Comparison of ENCODE assay signal across 23 mouse cellular contexts in genomic region chr7:123345041-123345544, GRCm38 (mm10).
"Had no signal": no experiment of that assay in that cellular context is flagged by ENCODE, and none has a peak within 500 bp of the region (broad histone marks: within the 10 kb centered on the region; RNA-seq: fewer than 3 reads in every experiment).

No protein-coding gene starts in this region.

- DNase-seq: gastrocnemius, postnatal 14 days; heart, adult 18-20 months; heart, postnatal 10 days; heart, postnatal 36 days; kidney, adult 11 months; kidney, adult 2 months; kidney, adult 9 months; kidney, postnatal 14 days; kidney, postnatal 36 days; liver; liver, embryonic 13.5 days had no signal

- H3K4me2 ChIP-seq: heart, embryonic 12.5 days; hindbrain, embryonic 13.5 days; hindbrain, embryonic 15.5 days; kidney, embryonic 15.5 days; limb, embryonic 12.5 days; liver, embryonic 11.5 days; liver, embryonic 13.5 days; liver, embryonic 15.5 days had no signal

- H3K36me3 ChIP-seq: heart, embryonic 10.5 days; heart, embryonic 12.5 days; hindbrain, embryonic 13.5 days; hindbrain, embryonic 15.5 days; kidney, embryonic 15.5 days; limb, embryonic 10.5 days; limb, embryonic 12.5 days; liver, embryonic 15.5 days had no signal

- H3K9me3 ChIP-seq: heart, embryonic 10.5 days; heart, embryonic 12.5 days; hindbrain, embryonic 13.5 days; hindbrain, embryonic 15.5 days; kidney, embryonic 15.5 days; limb, embryonic 10.5 days; limb, embryonic 12.5 days; liver, embryonic 13.5 days; liver, embryonic 15.5 days had no signal

- H3K27me3 ChIP-seq: heart, embryonic 12.5 days; hindbrain, embryonic 13.5 days; hindbrain, embryonic 15.5 days; kidney, embryonic 15.5 days; limb, embryonic 12.5 days; liver, embryonic 13.5 days; liver, embryonic 15.5 days had no signal

- H3K27ac ChIP-seq: heart, embryonic 10.5 days; hindbrain, embryonic 13.5 days; hindbrain, embryonic 15.5 days; hindbrain, postnatal 0 days; kidney, embryonic 15.5 days; kidney, postnatal 0 days; left cerebral cortex, adult 2 months; limb, embryonic 10.5 days; limb, embryonic 12.5 days; liver, embryonic 13.5 days; liver, embryonic 15.5 days had no signal

- H3K9ac ChIP-seq: heart, embryonic 12.5 days; hindbrain, embryonic 13.5 days; hindbrain, embryonic 15.5 days; kidney, embryonic 15.5 days; limb, embryonic 12.5 days; liver, embryonic 13.5 days; liver, embryonic 15.5 days had no signal

- H3K4me3 ChIP-seq: heart, embryonic 10.5 days; heart, embryonic 12.5 days; hindbrain, embryonic 13.5 days; hindbrain, embryonic 15.5 days; kidney, embryonic 15.5 days; left cerebral cortex, adult 2 months; limb, embryonic 10.5 days; limb, embryonic 12.5 days; liver, embryonic 13.5 days; liver, embryonic 15.5 days had no signal

- ATAC-seq: hindbrain, postnatal 0 days had no signal
